Mouse (Mus musculus) forebrain, embryonic 16.5 days (tissue): ENCODE measurements around the gene Plxdc1. TPM values are rescaled to one million over a fixed set of nuclear protein-coding genes. Genes with fewer than 3 reads are reported as not detected.

Source experiments
- ATAC-seq: fragments of 200-750 bp; cut with Nextera tagmentation; 2 replicates; pipeline ENCODE4 v1.8.0; 2017; ENCODE audit warnings: mild to moderate bottlenecking, moderate library complexity
- H3K27ac ChIP-seq: fragments of 300-500 bp; sonication (generic); 2 replicates; pipeline ENCODE4 v1.5.1; 2014; ENCODE audit warnings: low read length, control low read depth
- H3K27me3 ChIP-seq: fragments of 300-500 bp; sonication (generic); replicated peaks from 2 replicates; pipeline ENCODE4 v1.6.1; 2014; ENCODE audit warnings: low read length; ENCODE audit not compliant: control insufficient read depth, insufficient read depth
- H3K36me3 ChIP-seq: fragments of 300-500 bp; sonication (generic); 2 replicates; pipeline ENCODE4 v1.6.1; 2014; ENCODE audit not compliant: control insufficient read depth, insufficient read depth
- H3K4me1 ChIP-seq: fragments of 300-500 bp; sonication (generic); replicated peaks from 2 replicates; pipeline ENCODE4 v1.6.1; 2014; ENCODE audit warnings: low read length; ENCODE audit not compliant: control insufficient read depth, insufficient read depth
- H3K4me2 ChIP-seq: fragments of 300-500 bp; sonication (generic); 2 replicates; pipeline ENCODE4 v1.6.1; 2014; ENCODE audit warnings: mild to moderate bottlenecking, low read length, control low read depth
- H3K4me3 ChIP-seq: fragments of 300-500 bp; sonication (generic); replicated peaks from 2 replicates; pipeline ENCODE4 v1.5.1; 2014; ENCODE audit warnings: mild to moderate bottlenecking, low read length, control low read depth
- H3K9ac ChIP-seq: fragments of 300-500 bp; sonication (generic); replicated peaks from 2 replicates; pipeline ENCODE4 v1.6.1; 2014; ENCODE audit warnings: low read depth, low read length, control low read depth
- H3K9me3 ChIP-seq: fragments of 300-500 bp; sonication (generic); 2 replicates; pipeline ENCODE4 v1.6.1; 2016; ENCODE audit warnings: low read length; ENCODE audit not compliant: control insufficient read depth
- WGBS: fragments of 180-500 bp; shearing (Covaris S2); extraction: QIAGEN DNeasy Blood & Tissue Kit; methylation state at CpG from one replicate; pipeline ENCODE4 v1.1.7; 2014; 5-methylcytosine and 5-hydroxymethylcytosine counted together
- polyA plus RNA-seq: library from polyadenylated mRNA; unstranded; fragments of >200 nt; fragmentation: Nextera tagmentation; extraction: Ambion mirVana; gene quantifications from 2 replicates; pipeline ENCODE4 v1.2.1, GENCODE M21; 2015

Plxdc1 gene
- polyA plus RNA-seq, 1 experiment from 2014 or later = 0.96 TPM

DNA sequence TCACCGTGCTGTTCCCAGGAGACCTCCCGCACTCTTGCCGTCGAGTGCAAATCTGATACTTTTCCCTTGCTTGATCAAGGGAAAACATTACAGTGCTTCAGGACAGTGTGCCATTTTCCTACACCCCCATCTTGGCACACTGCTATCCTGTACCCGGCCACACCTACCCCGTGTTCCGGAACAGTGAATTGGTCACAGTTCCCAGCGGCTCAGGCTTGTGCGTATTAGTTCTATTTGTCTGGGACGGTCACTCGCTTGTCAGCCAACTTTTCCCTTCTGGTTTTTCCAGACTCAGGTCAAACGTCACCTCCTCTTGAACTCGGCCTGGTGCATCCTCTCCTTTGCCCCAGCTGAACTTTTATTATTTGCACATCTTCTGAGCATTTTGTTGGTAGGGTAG is 81.4 kb downstream of the Plxdc1 start:
- H3K9me3 ChIP-seq = no peaks in the 10 kb centered on the region
- H3K4me1 ChIP-seq = no peaks in the 10 kb centered on the region
- WGBS = 93% methylated on average over 13 of the region's 13 CpGs
- no peak for ATAC-seq
- no peak overlapping the region for H3K27ac ChIP-seq
- H3K36me3 ChIP-seq = no peaks in the 10 kb centered on the region
- no peak overlapping the region for H3K4me2 ChIP-seq
- H3K27me3 ChIP-seq = no peaks in the 10 kb centered on the region
- no peak overlapping the region for H3K9ac ChIP-seq
- H3K4me3 ChIP-seq = no peak overlapping the region

GRCm38 (mm10) chr11:97901806-97902205 is 84.4 kb downstream of the Plxdc1 start:
- Histone ChIP-seq H3K27ac (no peak overlapping the region), H3K36me3 (no peaks in the 10 kb centered on the region), H3K27me3 (no peaks in the 10 kb centered on the region), H3K4me1 (no peaks in the 10 kb centered on the region), H3K9ac (no peak overlapping the region), H3K4me2 (no peak overlapping the region), H3K4me3 (no peak overlapping the region), H3K9me3 (no peaks in the 10 kb centered on the region)
- WGBS = 85% methylated on average over 6 of the region's 6 CpGs
- ATAC-seq = no peak

- no peaks in the 10 kb centered on the region for H3K9me3 ChIP-seq
- peak; percentile 54; the same call in 1 of the 2 replicates for ATAC-seq
- H3K4me2 ChIP-seq = no peak overlapping the region
- no peak overlapping the region for H3K4me3 ChIP-seq
- no peak overlapping the region for H3K9ac ChIP-seq
- no peaks in the 10 kb centered on the region for H3K36me3 ChIP-seq
- H3K4me1 ChIP-seq = no peaks in the 10 kb centered on the region
- no peaks in the 10 kb centered on the region for H3K27me3 ChIP-seq
- 2% methylated on average over 2 of the region's 2 CpGs for WGBS
- no peak overlapping the region for H3K27ac ChIP-seq
Observed at GRCm38 (mm10) chr11:97899822-97900221, 86.4 kb downstream of the Plxdc1 start.

GRCm38 (mm10) chr11:97897568-97898185 is 88.6 kb downstream of the Plxdc1 start:
- Histone ChIP-seq H3K4me1 (no peaks in the 10 kb centered on the region), H3K27me3 (no peaks in the 10 kb centered on the region), H3K9me3 (no peaks in the 10 kb centered on the region), H3K27ac (no peak overlapping the region), H3K4me3 (no peak overlapping the region), H3K9ac (no peak overlapping the region), H3K4me2 (no peak overlapping the region), H3K36me3 (no peaks in the 10 kb centered on the region)
- 83% methylated on average over 3 of the region's 3 CpGs for WGBS
- ATAC-seq = no peak

- WGBS = 75% methylated on average over 4 of the region's 4 CpGs
- no peak for ATAC-seq
- no peaks in the 10 kb centered on the region for H3K4me1 ChIP-seq
- no peaks in the 10 kb centered on the region for H3K9me3 ChIP-seq
- H3K4me2 ChIP-seq = no peak overlapping the region
- H3K4me3 ChIP-seq = no peak overlapping the region
- H3K27me3 ChIP-seq = no peaks in the 10 kb centered on the region
- no peaks in the 10 kb centered on the region for H3K36me3 ChIP-seq
- no peak overlapping the region for H3K9ac ChIP-seq
- H3K27ac ChIP-seq = no peak overlapping the region
Observed at GRCm38 (mm10) chr11:97896655-97897054, 89.6 kb downstream of the Plxdc1 start.

DNA sequence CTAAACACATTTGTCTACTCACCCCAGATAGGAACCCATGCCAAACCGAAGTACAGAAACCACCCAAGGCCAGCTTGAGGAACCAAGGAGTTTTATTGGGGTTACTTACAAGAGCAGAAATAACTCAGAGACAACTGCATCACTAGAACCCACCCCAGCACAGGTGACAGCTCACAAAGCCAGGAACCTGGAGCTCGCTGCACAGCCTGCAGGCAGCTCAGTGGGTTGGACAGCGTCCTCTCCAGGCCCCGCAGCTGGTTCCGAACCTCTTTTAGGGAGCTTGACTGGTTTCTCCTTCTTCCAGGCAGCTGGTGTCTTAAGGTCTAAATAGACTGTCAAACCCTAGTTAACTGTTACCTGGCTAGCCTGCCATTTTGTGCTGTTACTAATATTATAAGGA is 94.4 kb downstream of the Plxdc1 start:
- H3K9ac ChIP-seq = no peak overlapping the region
- H3K9me3 ChIP-seq = no peaks in the 10 kb centered on the region
- H3K36me3 ChIP-seq = no peaks in the 10 kb centered on the region
- no peaks in the 10 kb centered on the region for H3K4me1 ChIP-seq
- no peaks in the 10 kb centered on the region for H3K27me3 ChIP-seq
- H3K27ac ChIP-seq = no peak overlapping the region
- no peak overlapping the region for H3K4me3 ChIP-seq
- ATAC-seq = no peak
- H3K4me2 ChIP-seq = no peak overlapping the region
- 81% methylated on average over 5 of the region's 5 CpGs for WGBS

DNA sequence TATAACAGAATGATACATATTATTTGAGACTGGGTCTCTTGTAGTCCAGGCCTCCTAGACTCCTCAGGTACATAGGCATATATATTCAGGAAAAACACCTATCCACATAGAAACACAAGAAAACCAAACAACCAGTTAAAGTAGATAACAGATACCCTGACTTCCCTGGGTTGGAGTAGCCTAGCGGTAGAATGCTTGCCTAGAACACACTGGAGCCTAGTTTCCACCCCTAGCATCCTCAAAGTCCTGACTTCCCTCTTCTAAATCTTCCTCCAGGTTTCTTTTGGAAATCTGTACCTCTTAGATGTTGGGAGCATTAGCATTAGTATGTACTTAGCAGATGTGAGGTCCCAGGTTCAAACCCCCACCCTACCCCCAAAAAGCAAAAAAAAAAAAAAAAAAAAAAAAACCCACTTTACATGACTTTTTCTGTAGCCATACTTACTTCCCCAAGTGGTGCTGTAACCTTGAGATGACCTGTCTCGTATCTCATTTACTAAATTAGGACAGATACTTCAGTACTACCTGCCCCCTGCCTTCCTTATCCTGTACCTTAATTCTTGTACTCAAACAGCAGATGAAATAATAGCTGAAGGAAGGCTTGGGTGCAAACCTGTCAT is 100.8 kb downstream of the Plxdc1 start:
- Histone ChIP-seq H3K4me3 (no peak overlapping the region), H3K9me3 (no peaks in the 10 kb centered on the region), H3K27me3 (no peaks in the 10 kb centered on the region), H3K4me1 (0 out of 2 replicates have a peak, but pooled peaks cover 2% of the 10 kb centered on the region), H3K4me2 (no peak overlapping the region), H3K36me3 (no peaks in the 10 kb centered on the region), H3K9ac (no peak overlapping the region), H3K27ac (no peak overlapping the region)
- WGBS = 98% methylated on average over 2 of the region's 2 CpGs
- ATAC-seq = no peak

- H3K27me3 ChIP-seq = no peaks in the 10 kb centered on the region
- no peaks in the 10 kb centered on the region for H3K36me3 ChIP-seq
- no peaks in the 10 kb centered on the region for H3K9me3 ChIP-seq
- H3K9ac ChIP-seq = peak overlapping the region; percentile 49
- ATAC-seq = 0 out of 2 replicates have a peak, but pooled peaks have one; percentile 1
- H3K27ac ChIP-seq = peak overlapping the region; percentile 87
- peak overlapping the region; percentile 49 for H3K4me2 ChIP-seq
- peak overlapping the region; percentile 52 for H3K4me3 ChIP-seq
- WGBS = 27% methylated on average over 7 of the region's 7 CpGs
- 0 out of 2 replicates have a peak, but pooled peaks cover 2% of the 10 kb centered on the region for H3K4me1 ChIP-seq
Observed at GRCm38 (mm10) chr11:97884601-97885185, 101.6 kb downstream of the Plxdc1 start.

DNA sequence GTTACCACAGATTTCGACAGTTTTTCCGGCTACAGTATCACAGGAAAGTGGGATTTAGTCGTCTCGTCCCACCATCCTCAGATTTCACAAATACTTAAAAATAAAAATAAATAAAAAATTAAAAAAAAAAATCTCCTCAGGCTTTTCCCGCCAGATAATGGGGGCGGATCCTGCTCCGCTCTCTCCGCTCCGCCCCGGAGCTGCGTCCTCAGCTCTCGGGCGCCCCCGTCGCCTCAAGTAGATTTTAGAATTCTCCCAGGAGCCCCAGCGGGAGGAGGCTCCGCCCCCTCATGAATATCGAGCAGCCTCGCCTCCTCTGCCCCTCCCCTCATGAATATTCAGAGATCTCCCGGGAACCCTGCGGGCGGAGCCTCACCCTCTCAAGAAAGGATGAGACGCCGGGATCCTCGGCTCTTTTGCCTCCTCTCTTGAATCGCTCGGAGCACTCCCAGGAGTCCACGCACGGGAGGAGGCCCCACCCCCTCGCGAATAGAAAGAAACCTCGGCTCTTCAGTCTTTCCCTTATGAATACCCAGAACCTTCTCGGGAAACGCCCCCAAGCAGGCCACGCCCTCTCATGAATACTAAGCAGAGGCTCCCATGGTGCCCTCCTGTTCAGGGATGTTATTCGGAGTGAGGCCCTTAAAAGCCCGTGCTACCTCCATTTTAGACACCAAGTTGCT is 102.2 kb downstream of the Plxdc1 start, which contains the start of gene Fbxo47:
Gene Fbxo47 (minus strand): TSS at position 237 of the 683 bp plus-strand sequence.
- Histone ChIP-seq H3K36me3 (no peaks in the 10 kb centered on the region), H3K4me1 (0 out of 2 replicates have a peak, but pooled peaks cover 2% of the 10 kb centered on the region), H3K27ac (peak within 1 kb of the TSS; percentile 87), H3K27me3 (no peaks in the 10 kb centered on the region), H3K4me2 (peak within 1 kb of the TSS; percentile 49), H3K9me3 (no peaks in the 10 kb centered on the region), H3K4me3 (peak within 1 kb of the TSS; percentile 52), H3K9ac (peak within 1 kb of the TSS; percentile 49)
- ATAC-seq = peak; percentile 97
- WGBS = under 1% methylated on average over 37 of the region's 37 CpGs
